In genomic region chr1:195241496-195241895, GRCm38 (mm10) we compare ENCODE assay signal across 9 mouse cellular contexts.
DNase-seq lines count a peak whose midpoint lies in the region; ATAC-seq and TF ChIP-seq lines count a peak whose summit lies in the region.
"Had no signal": no experiment of that assay in that cellular context is flagged by ENCODE, and none has a peak within 500 bp of the region (broad histone marks: within the 10 kb centered on the region; RNA-seq: fewer than 3 reads in every experiment).

No protein-coding gene starts in this region.

- no peaks in the 10 kb centered on the region for H3K9me3 ChIP-seq in megakaryocyte, embryonic 14.5 days
- no peaks in the 10 kb centered on the region for H3K9me3 ChIP-seq in kidney, postnatal 0 days (replicated peaks; ENCODE audit: low read length)
- H3K9me3 ChIP-seq: heart, embryonic 15.5 days had no signal

- no peaks in the 10 kb centered on the region for H3K27me3 ChIP-seq in megakaryocyte, embryonic 14.5 days (replicated peaks)
- H3K27me3 ChIP-seq in kidney, postnatal 0 days (ENCODE audit: insufficient read depth, low read length): no peaks in the 10 kb centered on the region
- H3K27me3 ChIP-seq in liver, adult 2 months (ENCODE audit: control insufficient read depth, insufficient read depth, low read length): no peaks in the 10 kb centered on the region
- H3K27me3 ChIP-seq: heart, embryonic 15.5 days had no signal

- peak overlapping the region; percentile 79 for H3K4me3 ChIP-seq in megakaryocyte, embryonic 14.5 days (replicated peaks)
- no peak overlapping the region for H3K4me3 ChIP-seq in kidney, postnatal 0 days (replicated peaks; ENCODE audit: low read depth, low read length)
- H3K4me3 ChIP-seq in liver, adult 2 months (ENCODE audit: insufficient read depth, low read depth, low read length): no peak overlapping the region
- H3K4me3 ChIP-seq: heart, embryonic 15.5 days had no signal

- no peak for TF ChIP-seq CTCF in kidney, postnatal 0 days (IDR thresholded peaks at IDR 0.05; ENCODE audit: low read depth)
- TF ChIP-seq CTCF in liver, adult 2 months (IDR thresholded peaks at IDR 0.05; ENCODE audit: low read depth, low read length): no peak

- ATAC-seq in megakaryocyte, adult 5-6 weeks (ENCODE audit: poor library complexity, severe bottlenecking): no peak
- ATAC-seq in kidney, postnatal 0 days (replicated peaks; ENCODE audit: low FRiP score, low read depth): no peak

- no peaks in the 10 kb centered on the region for H3K79me2 ChIP-seq in liver, adult 2 months (ENCODE audit: control insufficient read depth, insufficient read depth, low read length)

- DNase-seq in adrenal gland, postnatal 36 days: peak; percentile 97 to 99
- peak; percentile 100 for DNase-seq in fibroblast of lung, adult 2 months (ENCODE audit: low read depth)
- DNase-seq in kidney, postnatal 0 days (ENCODE audit: low spot score): peak; percentile 100
- peak; percentile 100 for DNase-seq in liver, adult 2 months (ENCODE audit: extremely low read depth, low read depth, low spot score)
- peak; percentile 100 for DNase-seq in right cerebral cortex, postnatal 14 days
- peak; percentile 93 to 95 for DNase-seq in urinary bladder, postnatal 36 days (ENCODE audit: low spot score in 2 of 2)

- H3K27ac ChIP-seq in kidney, postnatal 0 days: no peak overlapping the region
- no peak overlapping the region for H3K27ac ChIP-seq in liver, adult 2 months (replicated peaks; ENCODE audit: insufficient read depth, low read depth, low read length)
- H3K27ac ChIP-seq: heart, embryonic 15.5 days had no signal

- 7% methylated on average over 30 of the region's 30 CpGs for WGBS in kidney, postnatal 0 days
- WGBS in liver, adult 2 months: under 1% methylated on average over 30 of the region's 30 CpGs

- H3K4me2 ChIP-seq in kidney, postnatal 0 days (ENCODE audit: low read length): no peak overlapping the region
- H3K4me2 ChIP-seq: heart, embryonic 15.5 days had no signal

- no peaks in the 10 kb centered on the region for H3K36me3 ChIP-seq in megakaryocyte, embryonic 14.5 days (replicated peaks; ENCODE audit: low read length)
- H3K36me3 ChIP-seq in kidney, postnatal 0 days (ENCODE audit: insufficient read depth, low read length): no peaks in the 10 kb centered on the region
- no peaks in the 10 kb centered on the region for H3K36me3 ChIP-seq in liver, adult 2 months (ENCODE audit: control insufficient read depth, insufficient read depth, low read length)
- H3K36me3 ChIP-seq: heart, embryonic 15.5 days had no signal

- 0 out of 2 replicates have a peak, but pooled peaks cover 3% of the 10 kb centered on the region for H3K4me1 ChIP-seq in megakaryocyte, embryonic 14.5 days
- no peaks in the 10 kb centered on the region for H3K4me1 ChIP-seq in kidney, postnatal 0 days (replicated peaks; ENCODE audit: insufficient read depth, low read length)
- no peaks in the 10 kb centered on the region; the same call in 1 of the 2 replicates for H3K4me1 ChIP-seq in liver, adult 2 months (ENCODE audit: control insufficient read depth, insufficient read depth, low read length)
- H3K4me1 ChIP-seq: heart, embryonic 15.5 days had no signal

- TF ChIP-seq POLR2A in liver, adult 2 months (IDR thresholded peaks at IDR 0.05; ENCODE audit: extremely low read depth, insufficient read depth, low read length): no peak

- no peak overlapping the region for H3K9ac ChIP-seq in kidney, postnatal 0 days (ENCODE audit: low read depth, low read length)
- no peak overlapping the region for H3K9ac ChIP-seq in liver, adult 2 months (ENCODE audit: low read depth, low read length)
- H3K9ac ChIP-seq: heart, embryonic 15.5 days had no signal
